Mouse (Mus musculus): ENCODE results near the gene Bola3.

The Bola3 gene

GRCm38 (mm10) chr6:83392166-83392780 lies 43.3 kb downstream of the Bola3 start:
- in situ Hi-C loops (cut with MboI, MseI) = no loop called here

GRCm38 (mm10) chr6:83394122-83394521 lies 45.2 kb downstream of the Bola3 start:
- in situ Hi-C loops (cut with MboI, MseI) = no loop called here

- in situ Hi-C loops (cut with MboI, MseI) = no loop called here
These were observed 46.7 kb downstream of the Bola3 start for GRCm38 (mm10) chr6:83395544-83396229.

- in situ Hi-C loops (cut with MboI, MseI) = no loop called here
These were observed 47.8 kb downstream of the Bola3 start for GRCm38 (mm10) chr6:83396711-83397110.

GRCm38 (mm10) chr6:83397728-83398127 lies 48.8 kb downstream of the Bola3 start:
- in situ Hi-C loops (cut with MboI, MseI) = no loop called here

GRCm38 (mm10) chr6:83399790-83400189 lies 50.8 kb downstream of the Bola3 start:
- in situ Hi-C loops (cut with MboI, MseI) = loop anchor here in 1 of 2 experiments (5.0 kb wide), 1 partner anchor 37 kb away; no protein-coding TSS in a partner anchor

GRCm38 (mm10) chr6:83403481-83403880 lies 54.5 kb downstream of the Bola3 start:
- in situ Hi-C loops (cut with MboI, MseI) = loop anchor here in 1 of 2 experiments (5.0 kb wide), 1 partner anchor 41 kb away; no protein-coding TSS in a partner anchor

- in situ Hi-C loops (cut with MboI, MseI) = loop anchor here in 1 of 2 experiments (5.0 kb wide), 1 partner anchor 42 kb away; no protein-coding TSS in a partner anchor
These were observed 55.6 kb downstream of the Bola3 start for GRCm38 (mm10) chr6:83404571-83404970.

GRCm38 (mm10) chr6:83405511-83406064 lies 56.6 kb downstream of the Bola3 start:
- in situ Hi-C loops (cut with MboI, MseI) = no loop called here

- in situ Hi-C loops (cut with MboI, MseI) = no loop called here
These were observed 59.6 kb downstream of the Bola3 start for GRCm38 (mm10) chr6:83408510-83408909.

Data from T-helper 17 cell (primary cell).